Mouse (Mus musculus): ENCODE data around the gene Prl7d1.
"Not testable (repeated sequence)": the region's sequence is repeated elsewhere in the genome, so short reads cannot be mapped to it uniquely, and the experiment has no call there.

The Prl7d1 gene

DNA sequence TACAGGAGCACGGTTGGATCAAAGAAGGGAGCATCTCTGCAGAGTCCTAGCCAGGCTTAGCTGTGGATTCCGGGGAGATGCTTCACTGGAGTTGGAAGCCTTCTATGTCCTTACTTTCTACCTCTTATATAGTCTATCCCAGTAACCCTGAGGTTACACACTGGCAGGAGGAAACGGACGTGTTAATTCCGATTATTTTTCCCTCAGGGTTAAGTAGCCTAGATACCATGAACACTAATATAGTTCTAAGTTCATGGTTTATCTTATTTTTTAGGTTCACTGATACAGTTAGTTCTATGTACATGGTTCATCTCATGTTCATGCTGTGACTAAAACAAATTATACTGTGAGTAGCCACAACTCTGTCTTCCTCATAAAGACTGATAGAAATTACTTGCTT is at the start of gene Prl7d1:
Gene Prl7d1, minus strand, starts transcription at position 101 of the 400 bp plus-strand sequence.
- DNase-seq (ENCODE audit: low read depth, low spot score): no peak

DNA sequence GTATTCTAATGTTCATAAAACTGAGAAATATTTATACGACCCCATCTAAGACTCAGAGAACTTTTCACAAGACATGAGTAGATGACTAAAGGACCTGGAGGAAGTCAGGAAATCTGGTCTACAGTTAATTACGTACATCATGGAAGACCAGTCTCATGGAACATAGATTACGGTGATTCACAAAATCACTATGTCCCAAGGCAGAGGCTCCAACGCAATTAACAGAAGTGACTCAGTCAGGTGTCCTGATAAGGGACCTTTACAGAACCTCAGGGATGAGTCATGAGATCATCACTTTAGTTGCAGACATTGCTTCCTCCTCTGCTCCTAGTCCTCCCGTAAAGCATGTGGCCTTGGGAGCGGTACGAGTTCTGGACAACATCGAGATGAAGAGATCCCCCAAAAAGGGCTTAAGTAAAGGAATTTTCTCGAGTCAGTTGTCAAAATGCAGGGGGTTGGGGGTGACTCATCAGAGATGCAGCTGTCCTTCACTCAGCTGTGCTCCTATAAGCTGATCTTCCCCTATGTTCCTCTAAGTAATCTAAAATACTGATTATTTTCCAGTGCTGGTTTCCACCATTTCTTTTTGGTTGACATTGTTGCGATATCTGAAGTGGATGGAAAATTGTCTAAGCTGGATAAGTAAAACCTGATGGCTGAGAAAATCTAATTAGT is 18.1 kb upstream of the Prl7d1 start:
- no peak for DNase-seq (ENCODE audit: low read depth, low spot score)

DNA sequence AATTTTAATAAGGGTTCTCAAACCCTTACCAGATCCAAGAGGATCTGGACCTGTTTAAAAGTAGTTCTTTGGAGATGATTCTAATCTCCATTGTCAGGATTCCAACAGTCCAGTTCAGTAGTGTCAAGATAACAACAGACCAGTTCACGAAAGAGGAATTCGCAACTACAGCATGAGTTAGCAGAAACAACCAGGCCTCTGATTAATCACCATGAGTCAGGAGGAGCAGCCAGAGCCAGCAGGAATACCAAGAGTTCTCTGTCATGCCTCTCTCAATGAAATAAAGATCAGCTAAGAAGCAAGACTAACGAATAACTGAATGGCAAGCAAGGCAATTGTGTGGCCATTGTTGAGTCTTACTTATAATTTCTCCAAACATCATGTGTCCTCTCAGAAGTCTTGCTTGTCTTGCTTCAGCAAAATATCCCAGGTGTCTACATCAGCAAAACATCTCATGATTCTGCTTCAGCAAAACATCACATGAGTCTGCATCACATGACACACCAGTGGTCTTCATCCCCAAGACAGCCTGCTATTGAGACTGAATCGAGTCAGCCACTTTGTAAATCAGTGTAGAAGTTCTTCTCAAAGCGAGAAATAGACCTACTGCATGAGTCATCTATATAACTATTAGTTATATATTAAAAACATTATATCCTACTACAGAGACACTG is 13.9 kb upstream of the Prl7d1 start:
- not testable (repeated sequence) for DNase-seq (ENCODE audit: low read depth, low spot score)

DNA sequence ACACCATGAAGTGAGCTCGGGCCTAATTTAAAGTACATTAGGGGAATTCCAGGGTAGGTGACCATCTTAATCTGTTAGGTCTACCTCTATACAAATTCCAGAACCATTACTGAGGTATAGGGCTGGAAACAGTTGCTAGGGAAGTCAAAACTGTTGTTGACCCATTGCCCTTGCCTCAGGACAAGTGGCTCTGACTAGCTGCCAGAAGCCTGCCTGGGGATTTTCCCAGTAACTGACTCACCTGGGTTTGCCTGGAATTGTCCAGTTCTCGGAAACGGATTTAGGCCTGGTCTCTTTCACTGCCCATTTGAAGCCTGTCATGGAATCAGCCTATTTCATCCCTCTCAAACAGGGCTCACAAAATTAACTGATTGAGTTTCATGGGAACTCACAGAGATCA is 8.5 kb upstream of the Prl7d1 start:
- DNase-seq (ENCODE audit: low read depth, low spot score): not testable (repeated sequence)

DNA sequence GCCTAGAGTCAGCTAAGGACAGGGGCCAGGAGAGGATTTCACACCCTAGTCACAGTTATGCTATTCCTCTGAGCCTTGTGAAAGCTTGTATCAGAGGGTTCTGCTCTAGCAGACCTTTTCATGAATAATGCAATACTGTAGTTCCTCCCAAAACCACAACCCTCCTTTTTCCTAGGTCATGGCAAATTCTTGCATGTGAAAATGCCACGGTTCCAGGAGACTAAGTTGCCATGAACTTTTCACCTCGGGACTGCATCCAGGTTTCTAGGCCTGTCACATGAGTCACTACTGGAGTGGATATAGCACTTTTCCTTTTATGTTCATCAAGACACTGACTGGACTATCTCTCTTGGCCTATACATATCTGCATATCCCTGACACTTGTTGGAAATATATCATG is 10.0 kb downstream of the Prl7d1 start:
- DNase-seq (ENCODE audit: low read depth, low spot score): no peak

DNA sequence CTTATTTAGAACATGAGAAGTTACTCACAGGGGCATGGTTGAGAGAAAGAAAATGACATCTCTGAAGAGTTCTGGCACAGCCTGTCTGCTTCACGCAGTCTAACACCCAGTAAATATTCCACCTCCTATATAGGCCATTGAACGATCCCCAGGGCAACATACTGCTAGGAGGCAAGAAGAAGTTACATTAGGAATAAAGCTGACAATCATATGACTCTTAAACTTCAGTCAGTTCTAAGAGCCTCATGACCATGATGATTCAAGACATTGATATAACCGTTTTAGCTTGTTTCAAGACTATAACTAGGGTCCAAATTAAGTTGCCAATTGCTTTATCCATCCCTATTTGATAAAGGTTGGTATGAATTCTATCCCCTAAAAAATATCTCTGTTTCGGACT is 48.6 kb downstream of the Prl7d1 start, which contains the start of gene Prl7a2:
Gene Prl7a2, minus strand, starts transcription at position 101 of the 400 bp plus-strand sequence.
- DNase-seq (ENCODE audit: low read depth, low spot score): no peak

DNA sequence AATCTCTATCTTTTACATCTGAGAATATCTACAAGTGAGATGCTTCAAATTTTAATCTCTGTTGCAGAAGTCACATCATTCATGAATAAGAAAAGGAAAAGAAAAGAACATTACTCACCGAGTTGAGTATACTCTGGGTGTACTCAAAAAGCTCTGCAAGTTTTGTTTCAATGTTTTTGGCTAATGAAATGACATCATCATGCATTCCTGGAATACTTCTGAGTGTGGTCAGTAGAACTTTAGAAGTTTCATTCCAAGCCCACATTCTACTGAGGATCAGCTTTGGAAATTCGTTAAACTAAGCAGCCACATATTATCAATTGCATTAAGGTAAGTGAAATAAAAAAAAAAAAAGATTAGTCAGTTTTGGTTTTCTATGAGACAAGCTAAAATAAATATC is 55.8 kb downstream of the Prl7d1 start:
- no peak for DNase-seq (ENCODE audit: low read depth, low spot score)

Data from skeletal muscle tissue, adult 2 months (tissue).